Mouse (Mus musculus) right cerebral cortex, postnatal 10 days (tissue): Measurements from ENCODE around the gene Gm21541.
"Not testable (repeated sequence)": the region's sequence is repeated elsewhere in the genome, so short reads cannot be mapped to it uniquely, and the experiment has no call there.

ENCODE experiments used
- DNase-seq, 2 experiments: peaks; one replicate each; pipeline ENCODE4 v3.0.0; 2021; ENCODE audit warnings: low spot score in 2 of 2

Gm21541 gene

DNA sequence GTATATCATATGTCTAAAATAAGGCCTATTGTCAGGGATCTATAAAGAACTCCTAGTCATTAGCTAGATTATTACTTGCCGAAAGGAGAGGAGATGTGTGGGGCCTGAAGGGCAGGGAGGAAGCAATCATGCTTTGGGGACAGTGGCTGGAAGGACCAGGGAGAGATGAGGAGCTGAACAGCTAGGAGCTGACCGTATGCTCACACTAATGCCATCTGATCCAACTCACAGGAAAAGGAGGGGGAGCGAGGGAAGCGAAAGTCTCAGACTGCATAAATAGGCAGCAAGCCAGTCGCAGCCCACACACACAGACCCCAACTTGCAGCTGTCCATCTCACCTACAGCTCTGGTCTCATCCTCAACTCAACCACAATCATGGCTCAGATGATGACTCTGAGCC is at the start of gene Gm21541:
TSS of gene Gm21541 (plus strand) at position 301 of the 400 bp plus-strand sequence.
- not testable (repeated sequence) for DNase-seq

DNA sequence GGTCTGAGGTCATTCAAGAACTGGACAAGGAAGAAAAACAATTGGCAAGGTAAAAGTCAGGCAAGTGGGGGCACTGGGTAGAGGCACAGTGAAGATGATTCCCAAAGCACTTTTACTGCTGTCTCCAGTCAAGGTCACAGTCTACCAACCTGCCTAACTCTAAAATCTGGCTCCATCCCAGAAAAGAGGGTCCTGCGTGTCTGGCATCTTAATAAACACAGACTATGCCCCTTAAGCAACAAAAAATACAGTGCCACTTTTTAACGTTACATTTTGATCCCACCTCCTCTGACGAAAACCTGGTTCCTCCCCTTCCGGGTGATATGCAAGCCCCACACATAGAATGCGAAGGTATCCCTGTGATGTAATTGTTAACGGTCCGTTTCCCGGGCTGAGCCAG is 37.9 kb downstream of the Gm21541 start, which contains the start of gene Gm20878:
TSS of gene Gm20878 (plus strand) at position 301 of the 400 bp plus-strand sequence.
- not testable (repeated sequence) for DNase-seq
